Mouse (Mus musculus): Measurements from ENCODE around the gene Pxt1.
A peak's percentile ranks its signal among the peaks of the same experiment; 100 is the strongest.

Pxt1 gene

DNA sequence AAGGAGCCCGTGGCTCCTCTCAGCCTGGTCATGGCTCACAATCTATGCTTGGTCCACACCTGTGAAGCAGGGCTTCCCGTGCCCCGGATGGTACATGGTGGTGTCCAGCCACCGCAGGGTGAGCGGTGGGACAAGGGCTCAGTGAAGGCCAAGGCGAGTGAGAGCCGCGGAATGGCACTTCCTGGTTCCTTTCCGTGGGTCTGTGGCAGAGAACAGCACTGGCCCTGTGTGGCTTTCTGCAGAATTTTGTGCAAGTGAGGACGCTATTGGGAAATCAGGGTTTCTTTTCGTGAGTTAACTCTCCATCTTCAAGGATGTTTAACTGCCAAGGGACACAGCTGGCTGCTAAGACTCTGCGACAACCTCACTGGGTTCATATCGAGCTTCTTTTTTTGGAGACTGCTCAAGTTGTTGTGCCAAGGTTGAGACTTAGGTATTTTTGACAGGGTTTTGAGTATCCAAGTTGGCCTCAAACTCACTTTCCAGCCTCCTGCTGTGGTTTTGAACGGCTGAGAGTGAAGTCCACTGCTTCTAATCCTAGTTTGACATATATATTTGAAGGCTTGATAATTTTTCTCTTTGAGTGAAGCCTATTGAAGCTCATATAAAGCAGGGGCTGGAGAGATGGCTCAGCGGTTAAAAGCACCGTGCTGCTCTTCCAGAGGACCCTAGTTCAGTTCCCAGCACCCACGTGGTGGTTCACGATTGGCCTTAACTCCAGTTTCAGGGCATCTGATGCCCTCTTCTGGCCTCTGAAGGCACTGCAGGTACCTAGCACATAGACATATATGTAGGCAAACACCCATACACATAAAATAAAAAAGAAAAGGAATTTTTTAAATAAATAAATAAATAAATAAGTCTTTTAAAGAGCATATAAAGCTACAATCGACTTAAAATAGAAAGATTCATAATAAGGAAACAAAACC lies 3.6 kb upstream of the Pxt1 start:
- no peak for DNase-seq (ENCODE audit: low spot score)

DNA sequence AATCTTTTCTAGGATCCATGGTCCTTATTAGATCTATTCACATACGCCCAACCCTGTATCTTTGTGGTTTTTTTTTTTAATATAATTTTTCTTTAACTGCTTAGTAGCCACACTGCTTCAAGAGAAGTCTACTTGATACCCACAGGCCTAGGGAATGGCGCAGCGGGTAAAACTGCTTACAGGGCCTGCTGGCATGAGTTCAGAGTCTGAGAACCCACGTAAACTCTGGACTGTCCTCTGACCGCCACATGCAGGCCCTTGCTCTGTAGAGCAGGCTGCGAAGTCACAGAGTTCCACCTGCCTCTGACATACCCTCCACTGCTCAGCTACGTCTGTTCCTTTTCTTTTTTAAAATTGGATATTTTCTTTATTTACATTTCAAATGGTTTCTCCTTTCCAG lies 841 bp upstream of the Pxt1 start:
- DNase-seq (ENCODE audit: low spot score), result no peak

DNA sequence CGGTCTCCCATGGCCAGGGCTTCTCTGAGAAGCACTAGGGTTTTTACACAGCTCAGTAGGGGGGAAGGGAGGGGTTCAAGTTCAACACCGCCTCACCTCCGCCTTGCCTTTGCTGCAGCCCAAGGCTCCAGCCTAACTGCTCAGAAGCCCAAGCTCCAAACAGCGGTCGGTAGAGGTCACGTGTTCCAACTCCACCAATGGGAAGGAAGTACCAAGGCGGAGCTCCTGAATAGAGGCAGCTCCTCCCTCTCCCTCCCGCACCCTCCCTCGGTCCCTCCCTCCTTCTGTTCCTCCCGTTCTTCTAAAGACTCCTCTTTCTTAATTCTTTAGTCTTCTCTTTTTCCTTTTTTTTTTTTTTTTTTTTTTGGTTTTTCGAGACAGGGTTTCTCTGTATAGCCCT lies 1.5 kb downstream of the Pxt1 start:
- DNase-seq (ENCODE audit: low spot score), result peak; percentile 68

DNA sequence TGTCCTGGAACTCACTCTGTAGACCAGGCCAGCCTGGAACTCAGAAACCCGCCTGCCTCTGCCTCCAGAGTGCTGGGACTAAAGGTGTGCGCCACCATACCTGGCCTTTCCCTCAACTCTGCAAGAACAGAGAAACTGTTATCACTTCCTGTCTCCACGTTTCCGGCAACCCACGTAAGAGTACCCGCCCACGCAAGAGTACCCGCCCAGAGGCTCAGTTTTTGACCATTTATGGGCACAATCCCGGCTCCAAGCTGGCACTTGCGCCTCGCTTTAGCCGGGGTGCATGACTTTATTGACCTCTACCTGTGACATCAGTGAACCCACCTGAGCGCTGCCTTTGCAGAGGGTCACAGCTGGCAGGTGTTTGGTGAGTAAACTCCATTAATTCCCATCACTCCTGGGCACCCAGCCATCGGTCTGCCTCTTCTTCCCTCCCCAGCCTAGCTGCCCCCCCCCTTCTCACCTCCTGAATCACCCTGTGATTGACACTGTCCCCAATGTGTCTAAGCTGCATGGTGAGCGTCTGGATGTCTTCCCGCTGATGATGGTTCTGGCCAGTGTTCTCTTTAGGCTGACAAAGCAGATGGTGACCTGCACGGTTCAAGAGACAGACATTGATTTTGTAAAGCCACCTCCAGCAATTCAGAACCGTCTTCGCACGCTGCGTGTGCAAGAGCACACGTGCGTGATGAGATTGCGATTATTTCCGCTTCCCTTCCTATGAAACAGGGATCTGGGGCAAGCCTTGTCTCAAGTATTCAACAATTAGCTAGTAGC lies 2.7 kb downstream of the Pxt1 start:
- DNase-seq (ENCODE audit: low spot score), result no peak

DNA sequence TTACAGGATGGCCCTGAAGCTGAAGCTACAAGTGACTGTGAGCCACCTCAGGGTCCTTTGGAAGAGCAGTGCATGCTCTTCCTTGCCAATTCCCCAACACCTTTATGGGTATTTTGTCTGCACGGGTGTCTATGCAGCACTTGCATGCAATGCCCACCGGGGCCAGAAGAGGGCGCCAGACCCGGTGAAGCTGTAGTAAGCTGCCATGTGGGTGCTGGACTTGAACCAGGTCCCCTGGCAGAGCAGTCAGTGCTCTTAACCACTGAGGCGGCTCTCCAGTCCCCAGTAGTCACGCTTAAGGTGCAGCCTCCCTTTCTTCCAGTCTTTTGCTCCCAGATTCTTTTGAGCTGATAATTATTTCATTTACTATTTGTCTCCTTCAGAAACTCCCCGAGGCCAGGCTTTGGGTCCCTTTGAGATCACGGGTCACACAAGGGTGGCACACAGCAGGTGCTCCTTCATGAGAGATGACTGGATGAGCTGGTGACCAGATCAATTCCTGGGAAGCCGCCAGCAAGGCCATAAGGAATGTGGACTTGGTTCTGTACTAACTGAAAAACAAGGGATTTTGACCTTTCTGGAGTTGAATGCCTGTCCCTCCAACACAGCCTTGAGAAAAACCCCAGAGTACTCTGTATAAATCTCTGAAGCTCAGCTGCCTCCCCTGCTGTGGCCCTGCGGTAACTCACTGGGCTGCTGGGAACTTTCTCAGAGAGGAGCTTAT lies 6.9 kb downstream of the Pxt1 start:
- DNase-seq (ENCODE audit: low spot score), result peak; percentile 50

DNA sequence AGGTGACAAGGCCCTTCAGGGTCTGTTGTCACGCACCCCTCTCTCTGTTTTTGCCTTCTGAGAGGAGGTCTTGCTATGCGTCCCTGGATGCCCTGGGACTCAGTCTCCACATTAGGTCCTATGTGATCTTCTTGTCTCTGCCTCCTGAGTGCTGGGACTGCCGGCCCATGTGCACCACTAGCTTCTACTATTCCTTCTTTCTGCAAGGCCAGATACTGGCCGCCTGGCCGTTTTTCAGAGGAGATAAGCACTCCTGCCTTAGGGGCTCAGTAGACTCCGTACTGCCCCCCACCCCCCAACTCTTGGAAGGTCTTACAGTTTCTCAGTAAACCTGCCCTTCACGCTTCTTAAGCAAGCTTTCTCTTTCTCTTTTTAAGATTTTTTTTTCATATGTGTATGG lies 7.5 kb downstream of the Pxt1 start:
- no peak for DNase-seq (ENCODE audit: low spot score)

DNA sequence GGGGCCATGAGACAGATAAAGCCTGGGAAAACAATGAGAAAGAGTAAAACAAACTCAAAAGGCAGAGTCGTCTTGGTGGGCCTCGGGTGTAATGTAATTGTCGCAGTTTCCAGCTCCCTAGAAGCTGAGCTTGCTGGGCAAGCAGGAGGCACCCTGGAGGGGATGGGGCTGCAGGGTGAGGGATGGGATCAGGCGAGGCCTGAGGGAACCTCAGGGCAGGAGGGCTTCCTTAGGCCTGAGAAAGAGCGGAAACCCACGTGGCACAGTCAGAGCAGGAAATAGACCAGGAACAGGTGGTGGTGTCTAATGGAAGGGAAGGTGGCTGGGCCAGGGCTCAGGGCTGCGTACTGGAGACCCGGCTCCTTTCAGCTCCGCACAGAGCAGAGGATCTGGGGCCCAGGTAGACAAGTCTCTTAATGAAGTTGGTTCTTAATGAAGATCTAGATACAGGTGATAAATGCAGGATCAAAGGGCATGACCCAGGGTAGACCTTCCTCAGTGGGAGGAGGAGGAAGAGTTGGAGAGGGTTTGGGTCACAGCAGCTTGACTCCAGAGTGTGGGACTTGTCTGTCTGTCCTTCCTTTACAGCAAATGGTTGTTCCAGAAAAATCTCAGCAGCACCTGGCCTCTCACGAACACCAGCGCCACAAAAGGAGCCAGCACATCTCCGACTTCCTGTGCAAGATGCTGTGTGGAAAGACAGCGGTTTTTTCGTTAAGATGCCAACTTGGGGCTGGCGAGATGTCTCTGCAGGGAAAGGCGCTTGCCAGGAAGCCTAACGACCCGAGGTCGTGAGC lies 9.3 kb downstream of the Pxt1 start:
- no peak for DNase-seq (ENCODE audit: low spot score)

DNA sequence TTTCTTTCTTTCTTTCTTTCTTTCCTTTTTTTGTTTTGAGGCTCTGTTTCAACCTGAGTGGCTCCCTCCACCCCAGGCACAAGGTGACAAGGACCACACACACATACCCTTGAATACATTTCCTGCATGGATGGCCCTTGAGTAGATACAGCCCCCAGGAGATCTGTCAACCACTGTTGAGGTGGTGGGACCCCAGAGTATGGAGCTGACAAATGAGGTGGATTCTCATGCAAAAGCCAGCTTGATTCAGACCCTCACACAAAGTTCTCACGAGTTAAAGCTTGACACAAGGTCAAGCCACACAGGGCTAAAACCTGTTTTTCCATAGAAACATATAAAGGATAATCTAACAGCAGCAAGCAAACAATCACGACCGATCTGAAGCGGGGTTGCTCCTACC lies 11.4 kb downstream of the Pxt1 start:
- DNase-seq (ENCODE audit: low spot score), result no peak

DNA sequence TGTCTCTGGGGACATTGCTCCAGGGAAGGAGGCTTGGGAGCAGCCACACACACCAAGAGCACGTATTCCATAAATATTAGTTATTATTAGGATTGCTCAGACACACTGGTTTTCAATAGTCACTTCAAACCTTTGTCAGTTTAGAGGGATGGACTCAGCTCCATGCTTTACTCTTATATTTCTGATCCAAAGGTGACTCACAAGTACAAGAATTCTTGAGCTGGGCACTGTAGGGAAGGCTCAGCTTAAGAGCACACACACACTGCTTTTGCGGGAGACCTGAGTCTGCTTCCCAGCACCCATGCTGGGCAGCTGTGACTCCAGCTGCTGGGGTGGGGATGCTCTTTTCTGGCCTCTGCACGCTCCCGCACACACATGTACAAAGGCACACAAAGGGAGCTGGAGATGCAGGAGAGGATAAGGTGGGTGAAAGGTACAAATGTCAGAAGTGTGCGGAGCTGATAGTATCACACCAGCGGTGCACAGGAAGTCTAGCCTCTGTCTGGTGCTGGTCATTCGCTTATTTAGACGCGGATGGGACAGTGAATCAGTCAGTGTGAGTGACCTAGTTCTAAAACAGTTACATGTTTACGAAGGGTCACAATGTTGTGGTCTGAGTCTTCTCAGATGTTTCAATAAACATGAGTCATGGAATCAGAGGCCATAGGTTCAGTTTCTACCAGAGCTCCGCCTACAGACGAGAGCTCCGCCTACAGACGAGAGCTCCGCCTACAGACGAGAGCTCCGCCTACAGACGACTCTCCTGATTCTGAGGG lies 12.0 kb downstream of the Pxt1 start:
- peak; percentile 51 for DNase-seq (ENCODE audit: low spot score)

DNA sequence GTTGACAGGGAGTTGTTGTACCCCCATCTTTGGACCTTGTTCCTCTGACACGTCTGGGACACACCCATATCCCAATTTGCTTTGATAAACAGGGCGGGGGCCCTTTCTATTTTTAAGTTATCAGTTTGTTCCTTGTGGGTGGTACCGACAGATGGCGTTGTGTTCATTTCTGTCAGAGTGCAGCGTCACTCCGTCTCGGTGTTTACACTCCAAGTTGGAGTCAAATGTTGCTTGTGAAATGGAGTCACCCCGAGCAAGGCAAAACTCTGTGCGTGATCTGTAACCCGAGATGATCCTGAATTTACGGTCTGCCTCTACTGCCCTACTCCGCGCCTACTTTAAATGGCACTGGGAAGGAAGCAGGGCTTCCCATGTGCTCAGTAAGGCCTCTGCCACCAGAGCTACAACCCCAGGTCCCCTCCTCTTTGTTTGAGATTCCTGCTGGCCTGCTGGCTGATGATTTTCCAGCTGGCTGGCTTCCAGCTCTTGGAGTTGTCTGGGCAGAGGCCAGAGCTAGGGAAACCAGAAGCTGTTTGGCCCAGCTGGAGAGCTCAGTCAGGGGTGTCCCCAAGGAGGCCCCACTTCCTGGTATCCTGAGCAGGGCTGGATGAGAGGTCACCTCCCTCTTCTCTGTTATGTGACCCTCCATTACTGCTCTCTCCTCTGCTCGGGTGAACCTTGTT lies 13.1 kb downstream of the Pxt1 start:
- DNase-seq (ENCODE audit: low spot score), result peak; percentile 93

DNA sequence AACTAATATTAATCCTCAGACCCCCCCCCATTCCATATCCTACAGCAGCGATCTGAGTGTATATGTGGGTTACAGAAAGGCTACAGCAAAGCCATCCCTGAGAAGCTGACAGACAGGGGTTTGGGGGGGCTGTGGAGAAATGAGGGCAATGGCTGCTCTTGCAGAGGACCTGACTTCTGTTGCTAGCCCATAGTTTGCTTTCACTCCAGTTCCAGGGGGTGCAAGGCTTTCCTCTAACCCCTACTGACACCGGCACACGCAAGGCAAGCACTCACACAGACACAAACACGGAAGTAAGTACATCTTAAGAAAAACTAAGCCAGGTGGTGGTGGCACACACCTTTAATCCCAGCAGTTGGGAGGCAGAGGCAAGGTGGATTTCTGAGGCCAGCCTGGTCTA lies 14.3 kb downstream of the Pxt1 start:
- DNase-seq (ENCODE audit: low spot score), result no peak

DNA sequence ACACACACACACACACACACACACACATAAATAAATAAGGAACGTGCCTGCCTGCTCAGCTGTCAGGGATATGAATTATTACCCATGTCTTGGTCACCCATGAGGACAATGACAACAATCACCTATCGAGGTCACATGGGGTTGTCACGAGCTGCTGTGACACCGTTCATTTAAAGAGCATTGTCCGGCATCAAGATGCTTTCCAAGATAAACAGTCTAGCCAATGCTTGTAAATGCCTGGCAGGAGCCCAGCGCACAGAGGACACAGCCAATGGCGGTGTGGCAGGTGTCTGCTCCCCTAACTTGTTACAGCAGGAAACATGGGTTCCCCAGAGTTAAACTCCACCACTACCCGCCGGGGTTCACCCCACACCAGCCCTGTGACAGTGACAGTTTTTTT lies 15.6 kb downstream of the Pxt1 start:
- no peak for DNase-seq (ENCODE audit: low spot score)

DNA sequence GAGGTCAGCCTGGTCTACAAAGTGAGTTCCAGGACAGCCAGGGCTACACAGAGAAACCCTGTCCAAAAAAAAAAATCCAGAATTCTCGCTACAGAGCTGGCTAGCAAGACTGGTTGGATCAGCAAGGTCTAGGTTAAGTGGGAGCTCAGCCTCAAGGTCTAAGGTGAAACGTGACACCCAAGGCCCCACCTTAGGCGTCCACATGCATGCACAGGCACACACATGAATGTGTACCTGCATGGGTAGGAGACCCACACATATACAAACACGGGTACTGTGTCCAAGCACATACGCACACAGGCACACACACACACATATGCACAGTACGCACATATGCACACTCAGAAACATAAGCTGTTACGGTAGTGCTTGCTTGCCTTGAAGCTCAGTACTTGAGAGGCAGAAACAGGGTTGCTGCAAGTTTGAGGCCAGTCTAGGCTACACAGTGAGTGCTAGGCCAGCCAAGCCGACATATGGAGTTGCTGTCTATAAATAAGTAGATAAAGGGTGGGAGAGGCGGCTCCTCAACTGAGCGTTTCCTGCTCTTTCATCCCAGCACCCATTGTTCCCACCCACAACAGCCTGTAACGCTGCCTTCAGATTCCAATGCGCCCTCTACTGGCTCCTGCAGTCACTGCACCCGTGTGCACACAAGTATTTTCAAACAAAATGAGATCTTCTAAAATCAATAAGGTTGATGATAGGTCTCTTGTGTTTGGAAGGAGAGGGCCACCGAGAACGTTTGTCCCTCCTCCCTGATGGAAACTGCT lies 16.6 kb downstream of the Pxt1 start:
- peak; percentile 77 for DNase-seq (ENCODE audit: low spot score)

DNA sequence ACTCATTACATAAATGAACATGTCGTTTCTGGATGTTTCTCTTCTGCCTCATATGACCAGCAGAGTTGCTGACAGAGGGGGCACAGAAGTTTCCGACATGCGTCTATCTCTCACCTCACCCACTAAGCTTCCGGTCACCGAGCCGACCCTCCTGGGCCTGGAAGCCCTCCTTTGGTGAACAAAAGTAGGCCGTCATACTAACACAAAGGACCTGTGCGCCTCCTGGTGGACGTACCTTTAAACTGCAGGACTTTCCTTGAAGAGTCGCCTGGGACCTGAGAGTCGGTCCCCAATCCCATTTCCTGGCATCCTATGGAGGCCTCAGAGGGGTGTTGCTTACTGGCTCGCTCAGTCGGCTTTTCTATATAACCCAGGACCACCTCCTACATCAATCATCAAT lies 17.3 kb downstream of the Pxt1 start:
- peak; percentile 70 for DNase-seq (ENCODE audit: low spot score)

DNA sequence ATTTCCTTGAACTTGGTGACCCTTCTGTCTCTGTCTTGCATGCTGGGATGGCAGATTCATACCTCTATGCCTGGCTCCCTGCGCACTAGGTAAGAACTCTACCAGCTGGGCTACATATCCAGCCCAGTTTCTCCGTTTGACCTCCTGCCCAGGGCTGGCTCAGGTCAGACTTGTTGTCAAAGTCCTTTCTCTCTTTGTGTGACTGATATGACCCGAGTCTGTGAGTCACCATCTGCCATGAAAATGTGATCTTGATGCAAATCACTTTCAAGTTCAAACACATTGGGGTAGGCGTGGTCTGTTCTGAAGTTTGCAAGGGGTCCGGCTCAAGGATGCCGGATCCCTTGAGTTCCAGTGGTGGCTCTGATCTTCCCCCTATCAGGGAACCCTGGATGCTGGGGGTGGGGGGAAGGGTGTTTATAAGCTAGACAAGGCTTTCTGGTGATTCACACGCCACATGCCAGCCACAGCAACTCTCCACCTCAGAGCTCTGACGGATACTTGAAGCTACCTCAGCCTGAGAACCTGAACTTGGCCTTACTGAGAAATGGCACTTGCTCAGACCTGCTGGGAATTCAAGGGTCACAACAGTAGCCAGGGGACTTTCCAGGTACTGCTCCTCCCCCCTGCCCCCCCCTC lies 18.6 kb downstream of the Pxt1 start:
- no peak for DNase-seq (ENCODE audit: low spot score)

DNA sequence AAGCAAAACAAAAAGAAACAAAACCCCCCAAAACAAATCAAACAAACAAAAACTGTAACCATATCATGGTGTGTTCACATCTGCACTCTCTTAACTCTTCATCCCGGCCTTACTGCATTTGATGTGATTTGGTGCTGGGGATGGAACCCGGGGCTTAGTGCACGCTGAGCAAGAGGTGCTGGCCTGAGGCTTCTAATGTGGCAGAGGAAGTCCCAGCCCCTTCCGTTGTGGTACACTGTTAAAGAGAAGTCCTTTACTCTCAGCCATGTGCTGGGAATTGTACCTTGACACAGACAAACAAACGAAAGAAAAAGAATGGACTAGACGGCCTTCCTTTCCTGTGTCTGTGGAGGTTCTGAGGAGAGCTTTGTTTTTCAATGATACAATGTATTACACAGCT lies 21.5 kb downstream of the Pxt1 start:
- DNase-seq (ENCODE audit: low spot score), result no peak

DNA sequence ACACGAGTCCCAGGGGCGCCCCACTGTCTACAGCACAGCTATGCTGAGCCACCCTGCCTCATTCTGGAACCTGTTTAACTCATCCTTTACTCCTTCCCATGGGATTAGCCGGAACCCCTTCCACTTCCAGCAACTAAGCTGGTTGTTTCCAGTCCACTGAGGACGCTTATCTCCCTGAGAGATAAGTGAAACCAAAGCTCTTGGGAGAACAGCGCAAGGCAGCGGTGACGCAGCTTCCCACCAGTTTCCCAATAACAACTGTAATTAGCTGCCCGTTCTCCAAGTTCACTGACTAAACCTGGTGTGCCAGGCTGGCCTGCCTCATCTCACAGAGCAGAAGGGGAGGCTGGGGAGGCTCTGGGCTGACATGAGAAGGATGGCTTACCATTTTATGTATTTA lies 22.6 kb downstream of the Pxt1 start:
- no peak for DNase-seq (ENCODE audit: low spot score)

DNA sequence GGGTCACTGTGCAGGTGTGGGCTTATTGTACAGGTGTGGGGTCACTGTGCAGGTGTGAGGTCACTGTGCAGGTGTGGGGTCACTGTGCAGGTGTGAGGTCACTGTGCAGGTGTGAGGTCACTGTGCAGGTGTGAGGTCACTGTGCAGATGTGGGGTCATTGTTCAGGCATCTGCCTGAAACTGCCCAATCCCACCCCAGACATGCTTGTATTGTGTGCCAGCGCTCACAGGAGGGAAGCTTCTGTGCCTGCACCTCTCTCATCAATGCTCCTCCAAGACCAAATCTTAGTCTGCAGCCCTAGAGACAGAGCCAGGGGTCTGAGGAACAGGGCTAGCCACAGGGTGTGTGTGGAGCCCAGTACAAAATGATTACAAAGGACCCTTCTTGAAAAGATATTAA lies 27.1 kb downstream of the Pxt1 start:
- DNase-seq (ENCODE audit: low spot score), result no peak

DNA sequence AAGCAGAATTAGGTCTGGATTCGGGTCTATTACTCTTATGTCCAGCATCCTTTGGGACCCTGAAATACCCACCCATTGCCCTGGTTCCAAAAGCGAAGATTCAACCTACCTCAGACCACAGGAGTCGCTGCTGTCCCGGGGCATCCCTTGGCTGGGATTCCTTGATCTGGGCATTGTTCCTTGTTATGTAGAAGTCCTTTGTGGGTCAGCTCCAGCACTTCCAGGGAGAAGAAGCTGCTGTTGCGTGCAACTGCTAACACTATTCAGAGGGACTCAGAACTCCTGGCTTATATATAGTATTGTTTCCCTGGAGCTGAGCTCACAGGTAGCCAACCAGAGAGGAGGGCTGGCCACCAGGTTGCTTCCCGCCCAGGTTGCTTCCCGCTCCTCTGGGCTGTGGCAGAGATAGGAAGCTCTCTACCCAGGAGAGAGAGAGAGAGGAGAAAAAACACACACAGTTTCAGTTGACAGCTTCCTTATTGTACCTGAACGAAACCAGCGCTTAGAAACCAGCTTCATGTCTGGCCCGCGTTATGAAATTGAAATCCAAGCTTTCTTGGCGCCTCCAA lies 28.5 kb downstream of the Pxt1 start, which contains the start of gene 4930539E08Rik:
Gene 4930539E08Rik (minus strand): TSS at position 265 of the 569 bp plus-strand sequence.
- no peak for DNase-seq (ENCODE audit: low spot score)
